Mouse (Mus musculus) CH12.LX (cell line): ENCODE results near the gene Il9. TPM values are rescaled to one million over a fixed set of nuclear protein-coding genes. Genes with fewer than 3 reads are reported as not detected.

ENCODE experiments used
- DNase-seq: peaks from one replicate; pipeline ENCODE4 v3.0.0-alpha.2; 2013; ENCODE audit errors: extremely low read depth
- H3K27ac ChIP-seq: 2 replicates; pipeline ENCODE4 v1.5.1; 2012; ENCODE audit warnings: low read depth, mild to moderate bottlenecking, control low read depth, moderate library complexity; ENCODE audit not compliant: insufficient read depth
- H3K27me3 ChIP-seq: replicated peaks from 2 replicates; pipeline ENCODE3; 2012; ENCODE audit warnings: inconsistent platforms
- H3K36me3 ChIP-seq, 2 experiments: replicated peaks in 1 of 2; 2 replicates each; pipeline versions ENCODE3 to v1.6.1; 2012; ENCODE audit warnings: inconsistent platforms in 1 of 2, low read length in 1 of 2, mild to moderate bottlenecking in 1 of 2, mixed read lengths in 1 of 2, moderate library complexity in 1 of 2; ENCODE audit not compliant: control insufficient read depth in 1 of 2, insufficient read depth in 1 of 2
- H3K4me1 ChIP-seq, 2 experiments: 2 replicates each; pipeline ENCODE4 v1.6.1; 2012; ENCODE audit warnings: inconsistent platforms in 1 of 2, moderate library complexity in 1 of 2; ENCODE audit not compliant: insufficient read depth in 2 of 2, control insufficient read depth in 1 of 2
- H3K4me2 ChIP-seq: 2 replicates; pipeline ENCODE4 v1.6.1; 2012; ENCODE audit warnings: low read depth, mild to moderate bottlenecking, control low read depth; ENCODE audit not compliant: poor library complexity, insufficient read depth, severe bottlenecking
- H3K4me3 ChIP-seq, 3 experiments: fragments of 150-350 bp in 1 of 3; sonication (generic) in 1 of 3; replicated peaks in 1 of 3; 2 replicates each; pipeline versions ENCODE3 to v1.5.1; 2011 to 2012; ENCODE audit warnings: low read depth in 2 of 3, low read length in 2 of 3, mild to moderate bottlenecking in 2 of 3, moderate library complexity in 2 of 3, control low read depth in 1 of 3, improper control_type of control experiment in 1 of 3, inconsistent platforms in 1 of 3, mixed read lengths in 1 of 3; ENCODE audit not compliant: poor library complexity in 1 of 3
- H3K79me2 ChIP-seq: replicated peaks from 2 replicates; pipeline ENCODE4 v1.6.1; 2012; ENCODE audit warnings: mild to moderate bottlenecking, moderate library complexity; ENCODE audit not compliant: control insufficient read depth, poor library complexity, insufficient read depth, severe bottlenecking; ENCODE audit errors: extremely low read depth
- H3K9ac ChIP-seq: 2 replicates; pipeline ENCODE4 v1.6.1; 2012; ENCODE audit warnings: low read depth, mild to moderate bottlenecking, control low read depth, moderate library complexity; ENCODE audit not compliant: insufficient read depth
- H3K9me3 ChIP-seq: replicated peaks from 2 replicates; pipeline ENCODE3; 2012; ENCODE audit warnings: low read length, inconsistent platforms, mixed read lengths
- BHLHE40 ChIP-seq: IDR thresholded peaks from 2 replicates; pipeline ENCODE4 v1.6.1; 2011; ENCODE audit warnings: mild to moderate bottlenecking, low read depth, low read length, improper control_type of control experiment
- CHD1 ChIP-seq: IDR thresholded peaks from 2 replicates; pipeline ENCODE4 v1.6.1; 2012; ENCODE audit warnings: low read depth, low read length, improper control_type of control experiment, inconsistent platforms
- CHD2 ChIP-seq: IDR thresholded peaks from 2 replicates; pipeline ENCODE4 v1.6.1; 2011; ENCODE audit warnings: low read length, improper control_type of control experiment
- CTCF ChIP-seq, 2 experiments: IDR thresholded peaks in 1 of 2; conservative IDR thresholded peaks in 1 of 2; 2 replicates each; pipeline ENCODE4 v1.5.1; 2011 to 2012; ENCODE audit warnings: low read depth in 2 of 2, low read length in 2 of 2, improper control_type of control experiment in 1 of 2, inconsistent platforms in 1 of 2, mild to moderate bottlenecking in 1 of 2, moderate library complexity in 1 of 2
- ELF1 ChIP-seq: IDR thresholded peaks from 2 replicates; pipeline ENCODE4 v1.6.1; 2014; ENCODE audit warnings: low read depth, mild to moderate bottlenecking, inconsistent platforms, low read length, improper control_type of control experiment
- HCFC1 ChIP-seq: IDR thresholded peaks from 2 replicates; pipeline ENCODE4 v1.6.1; 2012; ENCODE audit warnings: low read depth, mild to moderate bottlenecking, inconsistent platforms, low read length, improper control_type of control experiment
- IRF4 ChIP-seq: IDR thresholded peaks from 2 replicates; pipeline ENCODE4 v1.6.1; 2014; ENCODE audit warnings: low read depth, mild to moderate bottlenecking, inconsistent platforms, low read length, improper control_type of control experiment
- JUN ChIP-seq: IDR thresholded peaks from 2 replicates; pipeline ENCODE4 v1.6.1; 2011; ENCODE audit warnings: low read depth, mild to moderate bottlenecking, low read length, improper control_type of control experiment, moderate library complexity; ENCODE audit not compliant: insufficient read depth
- KAT2A ChIP-seq: IDR thresholded peaks from 2 replicates; pipeline ENCODE4 v1.6.1; 2012; ENCODE audit warnings: low read length, improper control_type of control experiment, inconsistent platforms; ENCODE audit not compliant: insufficient replicate concordance
- MAX ChIP-seq: IDR thresholded peaks from 2 replicates; pipeline ENCODE4 v1.6.1; 2011; ENCODE audit warnings: low read length, improper control_type of control experiment
- MAZ ChIP-seq: IDR thresholded peaks from 2 replicates; pipeline ENCODE4 v1.6.1; 2012; ENCODE audit warnings: low read depth, mild to moderate bottlenecking, inconsistent platforms, low read length, improper control_type of control experiment, moderate library complexity
- MYC ChIP-seq: IDR thresholded peaks from 2 replicates; pipeline ENCODE4 v1.6.1; 2011; ENCODE audit warnings: low read depth, mild to moderate bottlenecking, improper control_type of control experiment, low read length
- POLR2AphosphoS2 ChIP-seq: IDR thresholded peaks from 2 replicates; pipeline ENCODE4 v1.6.1; 2011; ENCODE audit warnings: low read depth, low read length, improper control_type of control experiment
- SIN3A ChIP-seq: IDR thresholded peaks from 2 replicates; pipeline ENCODE4 v1.6.1; 2012; ENCODE audit warnings: low read length, improper control_type of control experiment, inconsistent platforms
- SMC3 ChIP-seq: IDR thresholded peaks from 2 replicates; pipeline ENCODE4 v1.6.1; 2011; ENCODE audit warnings: low read depth, low read length, improper control_type of control experiment
- TCF12 ChIP-seq: IDR thresholded peaks from 2 replicates; pipeline ENCODE4 v1.6.1; 2014; ENCODE audit warnings: low read depth, mild to moderate bottlenecking, inconsistent platforms, low read length, improper control_type of control experiment
- UBTF ChIP-seq: IDR thresholded peaks from 2 replicates; pipeline ENCODE4 v1.6.1; 2012; ENCODE audit warnings: low read depth, mild to moderate bottlenecking, inconsistent platforms, low read length, improper control_type of control experiment, moderate library complexity
- USF2 ChIP-seq: conservative IDR thresholded peaks from 2 replicates; pipeline ENCODE4 v1.6.1; 2011; ENCODE audit warnings: low read depth, low read length, improper control_type of control experiment
- ZC3H11A ChIP-seq: IDR thresholded peaks from 2 replicates; pipeline ENCODE4 v1.6.1; 2012; ENCODE audit warnings: low read depth, mild to moderate bottlenecking, inconsistent platforms, low read length, improper control_type of control experiment
- ZKSCAN1 ChIP-seq: IDR thresholded peaks from 2 replicates; pipeline ENCODE4 v1.6.1; 2012; ENCODE audit warnings: low read depth, inconsistent platforms, low read length, improper control_type of control experiment, borderline replicate concordance
- ZMIZ1 ChIP-seq: IDR thresholded peaks from 2 replicates; pipeline ENCODE4 v1.6.1; 2012; ENCODE audit warnings: low read depth, mild to moderate bottlenecking, inconsistent platforms, low read length, improper control_type of control experiment
- dilution Hi-C: fragments of 300-500 bp; cut with MboI; formaldehyde crosslinking; loops from 2 replicates; pipeline ENCODE4 v1.14.3; 2020; ENCODE audit warnings: low sequenced_read_pairs; ENCODE audit not compliant: extremely low pct_unique_long_range_greater_than_20kb, extremely low pct_ligation_motif_present
- in situ Hi-C: fragments of 300-500 bp; cut with MboI; formaldehyde crosslinking; loops from 3 replicates; pipeline ENCODE4 v1.14.3; 2019; ENCODE audit warnings: low sequenced_read_pairs, low pct_ligation_motif_present, low pct_unique_long_range_greater_than_20kb, mixed read lengths
- polyA plus RNA-seq: library from polyadenylated mRNA; unstranded; fragments of >175 nt; gene quantifications from 2 replicates; pipeline ENCODE4 v1.2.1, GENCODE M21; 2012; ENCODE audit warnings: low read depth; ENCODE audit not compliant: insufficient read length
- total RNA-seq, 2 experiments: library from RNA; depleted of rRNA; stranded (reverse); fragments of 300-350 nt in 1 of 2; fragments of >200 nt in 1 of 2; gene quantifications; 2 replicates each; pipeline ENCODE4 v1.2.3; 2012 to 2014

Il9 gene
- total and polyA plus RNA-seq, 3 experiments, result not detected

GRCm38 (mm10) chr13:56527846-56528245 is 45.8 kb upstream of the Il9 start:
- dilution Hi-C loops (no loop called here), in situ Hi-C loops (no loop called here)

DNA sequence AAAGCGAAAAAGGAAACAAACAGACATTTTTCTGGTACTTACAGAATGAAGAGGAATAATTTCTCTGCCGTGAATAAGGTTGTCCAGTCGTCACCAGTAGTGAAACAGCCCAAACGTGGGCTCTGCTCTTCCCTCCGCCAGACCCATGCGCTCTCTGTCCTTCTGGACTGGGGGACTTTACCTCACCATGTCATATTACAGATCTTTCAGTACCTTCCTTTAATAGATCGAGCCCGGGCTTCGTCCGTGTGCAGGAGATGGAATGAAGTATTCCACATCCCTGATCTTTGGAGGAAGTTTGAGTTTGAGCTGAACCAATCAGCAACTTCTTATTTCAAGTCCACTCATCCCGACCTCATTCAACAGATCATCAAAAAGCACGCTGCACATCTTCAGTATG is 44.8 kb upstream of the Il9 start:
- no peak for DNase-seq
- no peak for TF ChIP-seq ZMIZ1
- TF ChIP-seq CHD1, result no peak
- TF ChIP-seq CTCF (conservative IDR thresholded peaks at IDR 0.05 in 1 of 2, IDR thresholded peaks at IDR 0.05 in 1 of 2; ENCODE audit: low read depth in 2 of 2, low read length in 2 of 2), result no peak
- no peak for TF ChIP-seq CHD2
- no peak for TF ChIP-seq POLR2AphosphoS2
- TF ChIP-seq MAZ, result no peak
- TF ChIP-seq TCF12, result no peak
- TF ChIP-seq SIN3A, result no peak
- no peak for TF ChIP-seq BHLHE40
- TF ChIP-seq ELF1, result no peak
- no peak for TF ChIP-seq SMC3
- no peak for TF ChIP-seq MAX
- no peak for TF ChIP-seq JUN
- no peak for TF ChIP-seq USF2
- TF ChIP-seq KAT2A, result no peak
- TF ChIP-seq HCFC1, result no peak
- no peak for TF ChIP-seq IRF4
- TF ChIP-seq ZKSCAN1, result no peak
- no peak for TF ChIP-seq MYC
- Histone ChIP-seq H3K9me3 (peaks cover 1% of the 10 kb centered on the region), H3K36me3 (no peaks in the 10 kb centered on the region), H3K9ac (no peak overlapping the region), H3K4me2 (no peak overlapping the region), H3K4me3 (no peak overlapping the region), H3K79me2 (no peaks in the 10 kb centered on the region), H3K27ac (no peak overlapping the region), H3K4me1 (peaks cover 0 to 6% of the 10 kb centered on the region in 2 experiments; a peak in 1 of 4 replicates), H3K27me3 (peaks cover 64% of the 10 kb centered on the region)
- in situ Hi-C loops, result no loop called here
- dilution Hi-C loops, result no loop called here

More at GRCm38 (mm10) chr13:56527846-56528245, 45.8 kb upstream of the Il9 start:
- Histone ChIP-seq H3K27ac (no peak overlapping the region), H3K36me3 (no peaks in the 10 kb centered on the region), H3K9me3 (no peaks in the 10 kb centered on the region), H3K4me2 (no peak overlapping the region), H3K9ac (no peak overlapping the region), H3K4me3 (no peak overlapping the region), H3K79me2 (no peaks in the 10 kb centered on the region), H3K27me3 (peaks cover 62% of the 10 kb centered on the region), H3K4me1 (no peaks in the 10 kb centered on the region)
- no peak for DNase-seq
- TF ChIP-seq SMC3 (no peak), UBTF (no peak), ZMIZ1 (no peak), ZC3H11A (no peak)
